Mouse (Mus musculus): ENCODE measurements around the gene Ccdc13.

Ccdc13 gene

DNA sequence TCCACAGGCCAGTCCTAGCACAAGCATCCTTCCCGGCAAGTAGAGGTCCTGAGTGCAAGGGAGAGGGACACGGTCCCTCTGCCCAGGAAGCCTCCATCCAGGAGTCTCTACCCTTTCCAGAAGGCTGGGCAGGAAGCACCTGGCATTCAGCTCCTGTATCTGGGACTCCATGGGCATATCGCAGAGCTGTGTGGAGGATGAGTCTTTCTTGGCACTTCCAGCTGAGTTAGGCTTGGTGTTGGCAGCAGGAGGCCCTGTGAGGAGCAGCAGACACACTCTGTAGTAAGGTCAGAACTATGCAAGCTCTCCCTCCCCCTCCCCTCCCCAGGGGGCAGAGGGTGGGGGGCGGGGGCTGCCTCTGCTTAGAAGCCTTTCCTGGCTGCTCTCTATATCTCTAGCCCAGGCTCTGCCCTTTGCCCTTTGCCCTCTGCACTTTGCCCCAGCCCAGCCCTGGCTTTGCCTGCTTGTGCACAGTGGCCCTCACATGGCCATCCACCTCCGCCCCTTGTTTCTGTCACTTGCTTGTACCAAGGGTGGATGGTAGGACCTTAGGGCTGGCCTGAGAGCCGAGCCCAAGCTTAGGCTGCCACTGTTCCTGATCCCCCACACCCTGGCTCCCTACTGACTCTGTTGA, 40.3 kb downstream of the Ccdc13 start:
- DNase-seq: no peak

DNA sequence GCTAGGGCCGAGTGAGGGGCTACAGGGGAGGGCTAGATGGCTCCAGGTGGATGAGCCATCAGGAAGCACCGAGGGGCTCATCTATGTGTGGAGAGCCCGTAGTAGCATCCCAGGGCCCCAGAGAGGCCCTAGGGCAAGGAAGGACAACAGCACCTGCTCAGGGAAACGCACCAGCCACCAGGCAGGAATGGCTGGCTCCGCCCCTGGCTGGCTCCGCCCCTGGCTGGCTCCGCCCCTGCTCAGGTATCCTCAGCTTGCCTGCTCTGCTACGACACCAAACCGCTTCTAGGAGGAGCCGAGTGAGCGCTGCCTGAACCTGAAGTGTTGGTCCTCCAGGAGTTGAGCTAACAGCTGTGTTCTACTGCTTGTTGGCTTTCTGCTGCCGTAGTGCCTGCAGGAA, 41.5 kb downstream of the Ccdc13 start:
- no peak for DNase-seq

DNA sequence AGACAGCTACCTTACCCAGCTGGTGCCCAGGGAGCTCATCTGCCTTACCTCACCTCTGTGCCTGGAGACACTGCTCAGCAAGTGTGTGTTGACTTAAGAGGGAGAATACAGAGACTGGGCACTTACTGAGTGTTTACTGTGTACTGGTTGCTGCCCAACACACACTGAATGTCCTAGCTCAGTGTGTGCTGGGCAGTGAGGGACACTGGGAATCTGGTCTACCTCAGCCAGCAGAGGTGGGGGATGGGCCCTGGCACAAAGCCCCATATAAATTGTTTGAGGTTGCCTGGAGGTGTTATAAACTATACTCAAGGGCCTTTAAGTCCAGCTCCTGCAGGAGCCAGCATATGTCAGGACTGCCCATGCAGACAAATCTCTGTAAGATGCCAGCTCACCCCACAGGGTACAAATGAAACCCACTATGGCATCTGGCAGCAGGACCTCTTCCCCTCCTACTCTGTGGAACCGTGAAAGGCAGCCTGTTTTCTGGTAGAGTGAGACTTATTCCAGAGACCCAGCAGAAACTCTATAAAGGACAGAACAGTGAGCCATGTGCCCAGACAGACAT, 44.2 kb downstream of the Ccdc13 start:
- no peak for DNase-seq

DNA sequence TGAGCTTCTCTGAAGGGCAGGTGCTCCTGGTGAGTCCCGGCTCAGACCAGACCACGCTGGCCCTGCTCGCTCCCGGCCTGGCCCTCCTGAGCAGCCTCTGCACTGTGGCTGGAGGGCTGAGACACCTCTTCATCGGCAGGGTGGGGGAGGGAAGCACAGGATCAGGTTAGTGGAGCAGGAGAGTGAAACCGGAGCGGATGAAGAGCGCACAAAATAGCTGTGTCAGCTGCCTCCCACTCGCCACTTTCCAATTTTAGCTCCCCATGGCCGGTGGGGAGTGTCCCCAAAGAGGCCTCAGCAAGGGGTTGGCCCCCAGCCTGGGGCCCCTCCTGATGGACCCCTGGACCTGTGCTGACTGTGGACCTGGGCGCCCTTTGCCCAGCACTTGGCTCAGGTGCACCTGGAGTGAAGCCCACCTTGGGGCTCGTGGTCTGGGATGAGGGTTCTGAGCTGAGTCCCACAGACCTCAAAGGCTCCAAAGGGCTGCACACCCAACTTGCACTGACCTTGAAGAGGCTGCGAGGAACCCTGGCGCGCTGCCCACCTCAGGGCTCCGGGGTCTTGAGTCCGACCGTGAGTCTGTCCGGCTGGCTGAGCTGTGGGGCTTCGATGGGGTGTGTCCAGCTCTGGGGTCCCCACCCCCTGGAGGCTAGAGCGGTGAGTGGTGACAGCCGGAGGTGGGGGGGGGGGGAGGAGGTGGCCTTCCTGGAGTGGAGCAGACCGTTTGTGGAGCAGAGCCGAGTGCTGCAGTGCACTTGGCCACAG, 47.3 kb downstream of the Ccdc13 start, which contains the start of gene Hhatl:
Gene Hhatl, minus strand, starts transcription at position 751 of the 765 bp plus-strand sequence.
- no peak for DNase-seq

DNA sequence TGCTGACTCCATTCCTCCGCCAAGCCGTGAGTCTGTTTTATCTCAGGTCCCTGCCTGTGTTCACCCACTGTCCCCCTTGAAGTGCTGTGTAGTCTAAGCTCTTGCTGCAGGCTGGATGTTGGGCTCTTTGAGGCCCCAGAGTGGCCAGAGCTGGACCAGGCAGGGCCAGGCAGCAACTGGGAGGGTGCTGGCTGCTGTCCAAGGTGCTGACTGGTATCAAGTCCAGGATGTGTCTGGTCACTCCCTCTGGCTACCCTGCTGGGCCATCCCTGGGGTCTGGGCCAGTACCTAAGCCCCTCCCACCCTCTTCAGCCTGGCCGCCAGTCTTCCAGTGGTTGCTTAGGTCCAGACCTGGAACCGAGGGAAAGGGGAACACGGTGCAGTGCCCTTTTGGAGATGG, 48.1 kb downstream of the Ccdc13 start:
- peak; percentile 75 for DNase-seq

DNA sequence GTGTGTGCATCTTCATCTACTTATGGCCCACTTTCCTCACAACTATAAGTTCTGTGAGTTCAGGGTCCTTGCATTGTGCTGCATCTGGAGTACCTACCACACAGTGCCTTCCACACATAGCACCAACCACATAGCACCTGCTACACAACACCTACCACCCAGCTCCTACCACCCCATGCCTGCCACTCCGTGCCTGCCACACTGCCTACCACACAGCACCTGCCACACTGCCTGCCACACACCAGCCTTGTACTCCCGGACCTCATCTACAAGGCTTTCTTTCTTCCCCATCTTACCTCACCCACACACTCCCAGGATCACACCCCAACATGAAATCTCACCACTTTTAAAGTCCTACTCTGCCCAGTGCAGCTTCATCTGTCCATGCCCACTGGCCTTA, 52.9 kb downstream of the Ccdc13 start:
- no peak for DNase-seq

DNA sequence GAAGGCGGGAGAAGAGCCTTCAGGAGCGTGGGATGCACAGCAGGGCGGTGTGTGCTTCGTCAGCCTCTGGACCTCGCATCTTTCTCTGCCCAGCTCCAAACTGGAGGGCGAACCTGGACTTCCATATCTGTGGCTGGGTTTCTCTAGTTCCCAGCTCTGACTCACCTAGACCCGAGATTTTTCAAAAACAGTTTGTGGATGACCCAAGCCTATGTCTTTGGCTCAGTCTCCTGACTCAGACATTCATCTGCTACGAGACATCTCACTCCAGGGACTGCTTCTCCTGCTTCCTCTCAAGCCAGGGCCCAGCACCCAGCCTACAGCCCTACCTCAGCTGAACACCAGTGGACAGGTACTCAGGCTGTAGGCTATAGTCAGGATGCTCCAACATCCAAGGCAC, 54.0 kb downstream of the Ccdc13 start:
- no peak for DNase-seq

DNA sequence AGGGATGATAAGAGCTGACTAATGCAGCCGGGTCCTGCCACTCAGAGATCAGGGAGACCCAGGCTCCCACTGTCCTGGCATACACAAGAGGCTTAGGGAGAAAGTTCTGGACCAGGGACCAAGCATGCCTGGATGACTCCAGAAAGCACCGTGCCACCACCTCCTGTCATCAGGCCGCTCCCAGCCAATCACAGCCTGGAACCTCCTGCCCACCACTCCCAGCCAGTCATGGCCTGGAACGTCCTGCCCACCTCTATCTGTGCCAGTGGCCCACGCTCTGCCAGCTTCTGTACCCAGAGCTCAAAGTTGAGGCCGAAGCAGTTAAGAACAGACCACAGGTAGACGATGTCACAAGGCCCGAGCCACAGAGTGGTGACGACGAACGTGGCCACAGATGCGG, 54.5 kb downstream of the Ccdc13 start:
- no peak for DNase-seq

DNA sequence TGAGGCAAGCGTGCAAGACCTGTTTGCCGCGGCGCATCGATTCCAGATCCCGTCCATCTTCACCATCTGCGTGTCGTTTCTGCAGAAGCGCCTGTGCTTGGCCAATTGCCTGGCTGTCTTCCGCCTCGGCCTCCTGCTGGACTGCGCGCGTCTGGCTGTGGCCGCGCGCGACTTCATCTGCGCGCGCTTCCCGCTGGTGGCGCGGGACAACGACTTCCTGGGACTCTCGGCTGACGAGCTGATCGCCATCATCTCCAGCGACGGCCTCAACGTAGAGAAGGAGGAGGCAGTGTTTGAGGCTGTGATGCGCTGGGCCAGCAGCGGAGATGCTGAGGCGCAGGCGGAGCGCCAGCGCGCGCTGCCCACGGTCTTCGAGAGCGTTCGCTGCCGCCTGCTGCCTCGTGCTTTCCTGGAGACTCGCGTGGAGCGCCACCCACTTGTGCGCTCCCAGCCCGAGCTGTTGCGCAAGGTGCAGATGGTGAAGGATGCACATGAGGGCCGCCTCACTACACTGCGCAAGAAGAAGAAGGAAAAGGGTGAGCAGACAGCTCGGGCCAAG, 61.1 kb downstream of the Ccdc13 start:
- DNase-seq: peak; percentile 58

DNA sequence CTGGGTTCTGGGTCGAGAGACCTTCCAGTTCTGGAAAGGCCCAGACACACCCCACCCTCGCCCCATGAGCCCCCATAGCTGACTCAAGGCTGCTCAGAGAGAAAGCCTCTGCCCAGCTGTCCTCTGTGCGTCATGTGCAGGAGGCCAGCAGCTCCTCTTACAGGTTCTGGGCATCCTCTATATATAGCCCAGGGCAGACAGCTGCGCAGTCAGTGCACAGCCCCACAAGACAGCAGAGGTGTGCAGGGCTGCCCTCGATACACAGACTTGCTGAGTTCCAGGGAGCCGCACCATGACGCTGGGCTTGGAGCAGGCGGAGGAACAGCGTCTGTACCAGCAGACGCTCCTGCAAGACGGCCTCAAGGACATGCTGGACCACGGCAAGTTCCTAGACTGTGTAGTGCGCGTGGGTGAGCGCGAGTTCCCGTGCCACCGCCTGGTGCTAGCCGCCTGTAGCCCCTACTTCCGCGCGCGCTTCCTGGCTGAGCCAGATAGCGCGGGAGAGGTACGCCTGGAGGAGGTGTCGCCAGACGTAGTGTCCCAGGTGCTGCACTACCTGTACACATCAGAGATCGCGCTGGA, 61.7 kb downstream of the Ccdc13 start, which contains the start of gene Klhl40:
Gene Klhl40, plus strand, starts transcription at position 124 of the 582 bp plus-strand sequence.
- no peak for DNase-seq

DNA sequence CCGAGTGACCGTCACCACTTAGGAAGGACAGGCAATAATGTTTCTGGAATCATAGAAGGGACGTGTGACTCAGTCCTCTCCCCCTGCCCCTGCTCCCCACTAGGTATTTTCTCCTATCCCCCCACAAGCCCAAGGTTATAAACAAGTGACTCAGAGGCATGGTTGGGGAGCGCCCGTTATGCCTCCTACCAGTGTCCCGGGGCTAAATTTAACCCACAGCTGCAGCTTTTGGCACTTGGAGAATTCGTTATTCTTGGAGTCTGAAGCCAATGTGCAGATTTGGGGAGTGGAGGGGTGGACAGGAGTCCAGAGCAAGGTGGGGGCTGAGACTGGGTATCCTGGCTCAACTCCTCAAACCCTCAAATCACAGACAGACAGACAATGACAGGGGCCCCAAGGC, 62.8 kb downstream of the Ccdc13 start:
- no peak for DNase-seq

DNA sequence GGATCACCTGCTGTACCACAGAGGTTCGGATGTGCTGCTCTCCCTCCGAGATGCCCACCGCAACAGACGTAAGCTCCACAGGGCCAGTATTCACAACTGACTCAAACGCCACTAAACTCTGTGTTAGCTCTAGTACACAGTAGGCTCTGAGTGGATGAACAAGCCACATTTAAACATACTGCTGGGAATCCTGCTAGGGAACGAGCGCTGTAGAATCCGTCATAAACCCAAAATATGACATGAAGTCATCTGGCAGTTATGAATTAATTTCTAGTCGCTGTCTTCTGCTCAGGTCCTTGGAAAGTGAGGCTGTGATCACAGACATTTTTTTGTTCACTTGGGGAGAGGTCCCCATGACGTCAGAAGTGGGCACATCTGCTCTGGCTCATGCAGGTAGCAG, 63.3 kb downstream of the Ccdc13 start:
- no peak for DNase-seq

DNA sequence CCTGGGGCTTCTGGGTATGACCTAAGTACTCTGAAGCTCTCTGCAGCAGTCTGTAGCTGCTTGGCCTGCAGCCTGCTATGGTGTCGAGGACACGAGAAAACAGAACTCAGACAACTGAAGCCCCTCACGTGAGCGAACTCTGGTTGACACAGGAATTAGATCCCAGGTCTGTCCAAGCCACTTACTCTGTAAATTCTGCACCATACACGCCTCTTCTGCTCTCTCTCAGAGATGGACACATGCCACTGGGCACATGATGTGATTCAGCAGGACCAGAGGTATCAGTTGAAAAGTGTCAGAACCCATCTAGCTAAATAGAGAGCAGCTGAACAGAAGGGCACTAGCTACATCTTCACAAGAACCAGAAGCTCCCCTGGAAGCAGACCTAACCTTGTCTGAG, 66.8 kb downstream of the Ccdc13 start:
- no peak for DNase-seq

DNA sequence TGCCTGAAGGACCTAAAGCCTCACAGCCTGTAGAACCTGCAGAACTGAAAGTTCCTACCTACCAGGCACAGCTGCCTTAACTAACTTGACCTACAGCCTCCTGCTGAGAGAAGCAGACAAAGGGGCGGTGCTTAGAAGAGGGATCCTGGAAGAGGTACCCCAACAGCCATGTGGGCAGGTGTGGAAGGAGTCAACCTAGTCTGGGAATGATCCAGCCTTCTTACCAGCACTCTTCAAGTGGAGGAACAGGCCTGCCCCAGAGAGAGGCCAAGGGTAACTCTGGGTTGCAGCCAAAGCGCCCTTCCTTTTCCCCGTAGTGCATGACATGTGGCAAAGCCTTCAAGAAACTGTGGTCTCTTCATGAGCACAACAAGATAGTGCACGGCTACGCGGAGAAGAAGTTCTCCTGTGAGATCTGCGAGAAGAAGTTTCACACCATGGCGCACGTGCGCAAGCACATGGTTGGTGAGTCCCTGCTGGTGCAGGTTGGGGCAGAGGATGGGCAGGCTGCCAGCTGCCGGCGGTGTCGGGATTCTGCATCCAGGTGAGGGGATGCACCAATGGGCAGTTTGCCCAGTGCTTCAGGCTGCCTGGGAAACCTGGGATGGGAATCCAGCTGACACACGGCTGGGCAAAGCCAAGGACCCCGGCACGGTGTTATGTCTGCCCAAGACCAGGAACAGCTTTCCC, 74.0 kb downstream of the Ccdc13 start:
- DNase-seq: no peak

DNA sequence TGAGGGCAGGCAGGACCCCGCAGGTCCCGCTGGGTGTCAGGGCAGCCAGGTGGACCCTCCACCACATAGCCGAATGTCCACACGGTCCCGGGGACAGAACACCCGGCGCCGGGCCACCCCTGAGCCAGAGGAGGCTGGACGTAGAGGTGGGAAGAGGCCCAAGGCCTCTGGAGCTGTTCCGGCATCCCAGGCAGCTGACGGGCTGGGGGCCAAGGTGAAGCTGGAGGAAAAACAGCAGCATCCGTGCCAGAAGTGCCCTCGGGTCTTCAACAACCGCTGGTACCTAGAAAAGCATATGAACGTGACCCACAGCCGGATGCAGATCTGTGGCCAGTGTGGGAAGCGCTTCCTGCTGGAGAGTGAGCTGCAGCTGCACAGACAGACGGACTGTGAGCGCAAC, 75.5 kb downstream of the Ccdc13 start:
- no peak for DNase-seq

DNA sequence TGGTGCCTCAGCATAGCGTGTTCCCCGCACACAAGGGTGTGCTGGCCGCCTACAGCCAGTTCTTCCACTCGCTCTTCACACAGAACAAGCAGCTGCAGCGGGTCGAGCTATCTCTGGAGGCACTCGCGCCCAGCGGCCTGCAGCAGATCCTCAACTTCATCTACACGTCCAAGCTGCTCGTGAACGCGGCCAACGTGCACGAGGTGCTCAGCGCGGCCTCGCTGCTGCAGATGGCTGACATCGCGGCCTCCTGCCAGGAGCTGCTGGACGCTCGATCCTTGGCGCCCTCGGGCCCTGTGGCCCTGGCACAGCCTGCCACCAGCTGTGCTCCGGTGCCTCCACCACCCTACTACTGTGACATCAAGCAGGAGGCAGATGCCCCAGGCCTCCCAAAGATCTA, 76.5 kb downstream of the Ccdc13 start:
- DNase-seq: no peak

DNA sequence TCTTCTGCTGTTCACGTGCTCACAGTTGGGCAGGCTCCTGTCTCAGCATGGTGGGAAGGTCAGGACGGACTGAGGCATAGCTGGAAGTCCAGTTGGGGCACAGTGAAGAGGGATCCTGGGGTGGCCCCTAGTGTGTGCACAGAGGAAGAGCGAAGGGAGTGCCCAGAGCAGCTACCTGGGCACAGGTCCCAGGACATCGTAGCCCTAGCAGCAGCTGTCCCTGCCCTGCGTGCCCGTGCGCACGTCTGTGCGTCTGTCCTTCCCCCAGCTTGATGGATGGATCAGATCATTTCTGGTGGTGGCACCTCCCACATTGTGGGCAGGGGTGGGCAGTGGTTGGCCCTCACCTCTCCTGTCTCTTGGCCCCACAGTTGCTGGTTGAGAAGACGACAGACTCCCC, 77.0 kb downstream of the Ccdc13 start:
- DNase-seq: no peak

DNA sequence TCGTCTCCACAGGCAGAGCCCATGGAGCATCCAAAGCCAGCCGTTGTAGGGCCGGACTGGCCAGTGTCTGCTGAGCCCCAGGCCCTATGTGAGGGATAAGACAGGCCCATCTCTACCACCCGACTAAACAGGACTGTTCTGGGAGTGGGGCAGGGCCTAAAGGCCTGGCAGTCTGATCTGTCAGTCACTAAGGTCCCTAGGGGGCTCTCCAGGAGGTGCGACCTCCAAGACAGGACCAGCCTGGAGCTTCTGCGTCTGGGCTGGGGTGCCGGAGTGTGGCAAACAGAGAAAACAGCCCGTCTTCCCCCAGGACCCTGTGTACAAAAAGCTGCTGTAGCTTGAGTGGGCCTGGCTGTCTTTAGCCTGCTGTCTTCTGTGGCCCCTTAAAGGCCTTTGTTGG, 77.5 kb downstream of the Ccdc13 start:
- no peak for DNase-seq

DNA sequence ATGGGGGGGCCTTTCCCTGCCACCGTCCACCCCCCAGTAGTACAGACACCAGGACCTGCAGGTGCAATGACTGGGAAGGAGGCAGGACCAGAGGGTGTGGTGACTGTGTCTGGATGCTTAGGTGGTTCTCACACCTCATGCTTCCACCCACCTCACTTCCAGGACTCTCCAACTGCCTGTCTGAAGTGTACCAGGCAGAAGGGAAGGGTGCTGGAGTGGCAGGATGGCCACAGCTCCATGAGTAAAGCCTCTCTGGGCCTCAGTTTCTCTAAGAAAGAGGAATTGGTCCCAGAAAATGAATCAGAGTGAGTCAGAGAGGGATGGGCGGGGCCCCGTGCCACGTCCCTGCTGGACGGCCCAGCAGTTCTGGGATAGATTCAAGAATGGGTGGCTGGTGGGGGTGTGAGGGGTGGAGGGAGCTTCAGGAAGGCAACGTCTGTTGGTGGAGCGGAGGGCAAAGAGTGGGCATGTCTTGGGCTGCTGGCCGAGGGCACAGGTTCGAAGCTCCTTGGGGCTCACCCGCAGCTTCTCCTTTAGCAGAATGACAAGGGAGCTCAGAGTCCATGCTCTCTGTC, 78.1 kb downstream of the Ccdc13 start:
- DNase-seq: no peak

DNA sequence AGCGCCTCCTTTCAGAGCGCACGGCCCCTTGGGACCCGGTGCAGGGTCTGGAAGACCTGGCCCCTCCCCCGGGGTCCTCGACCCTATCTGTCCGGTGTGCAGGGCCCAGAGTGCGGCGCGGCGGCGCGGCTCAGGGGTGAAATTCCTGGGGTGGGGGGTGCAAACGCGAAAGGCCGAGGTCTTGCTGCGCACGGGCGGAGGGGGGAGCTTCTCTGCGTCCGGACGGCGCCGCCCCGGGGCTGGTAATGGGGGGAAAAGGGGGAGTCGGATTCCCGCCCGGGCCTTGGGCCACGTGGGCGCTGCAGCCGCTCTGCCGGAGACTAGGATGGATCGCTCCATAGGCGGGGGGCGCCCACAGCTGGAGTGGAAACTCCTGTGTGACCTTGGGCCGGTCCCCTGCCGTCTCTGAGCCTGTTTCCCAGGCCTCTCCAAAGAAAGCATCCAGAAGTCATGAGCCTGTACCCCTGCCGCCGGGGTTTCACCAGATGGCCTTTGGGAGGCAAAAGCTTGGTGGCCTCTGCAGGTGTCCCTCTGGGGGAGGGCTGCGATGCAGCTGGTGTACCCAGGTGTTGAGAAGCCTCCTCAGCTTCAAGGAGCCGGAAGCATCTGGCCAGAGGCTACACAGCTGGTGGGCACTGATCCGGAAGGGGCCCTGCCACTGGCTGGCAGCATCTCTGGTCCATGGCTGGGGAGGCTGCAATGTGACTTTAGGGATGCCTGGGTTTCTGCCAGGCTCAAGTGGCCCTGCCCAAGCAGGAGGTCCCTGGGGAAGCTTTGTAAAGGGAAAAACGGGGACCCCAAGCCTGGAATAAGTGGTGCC, 78.8 kb downstream of the Ccdc13 start:
- peak; percentile 91 for DNase-seq

Measured in embryo, embryonic 11 days (tissue).